In genomic region chr12:41674861-41675260, GRCm38 (mm10) we compare ENCODE assay signal across 13 mouse cellular contexts.
A peak's percentile ranks its signal among the peaks of the same experiment; 100 is the strongest.
DNase-seq lines count a peak whose midpoint lies in the region.
"Had no signal": no experiment of that assay in that cellular context is flagged by ENCODE, and none has a peak within 500 bp of the region (broad histone marks: within the 10 kb centered on the region; RNA-seq: fewer than 3 reads in every experiment).

No protein-coding gene starts in this region.

- DNase-seq in left cerebral cortex, postnatal 25 days (ENCODE audit: low spot score in 2 of 2), result peak; percentile 2 to 50
- no peak for DNase-seq in left cerebral cortex, postnatal 10 days (ENCODE audit: extremely low spot score in 1 of 2, low spot score in 2 of 2)
- DNase-seq in 3T3-L1 (ENCODE audit: low read depth, low spot score), result peak; percentile 35
- DNase-seq in Muller cell, postnatal 12 days (ENCODE audit: inconsistent ontology term), result peak; percentile 55
- DNase-seq in cerebellum, adult 18-20 months, result no peak
- DNase-seq in kidney, postnatal 4 days, result no peak
- DNase-seq: adrenal gland, postnatal 14 days; cerebellum, adult 11-12 months; cerebellum, adult 9-10 months; cerebellum, postnatal 14 days; gastrocnemius, adult 2 months; gastrocnemius, postnatal 14 days; heart, adult 11 months had no signal

- intact Hi-C loops in left cerebral cortex, postnatal 25 days (cut with DNase I), result loop anchor here (5.0 kb wide), 1 partner anchor 833 kb away; no protein-coding TSS in a partner anchor
- intact Hi-C loops in left cerebral cortex, postnatal 10 days (cut with DNase I), result no loop called here

Comparison
In these comparisons a context has a peak if more than half of its experiments do, and no peak if none do; other contexts are left out.
1. DNase-seq: peak in left cerebral cortex, postnatal 25 days (2 of 2), 3T3-L1 (single experiment) and Muller cell, postnatal 12 days (single experiment); none in left cerebral cortex, postnatal 10 days (0 of 2), cerebellum, adult 18-20 months (0 of 2) and kidney, postnatal 4 days (0 of 2).